Mouse (Mus musculus): Measurements from ENCODE around the gene Nupr1l.
"Not testable (repeated sequence)": the region's sequence is repeated elsewhere in the genome, so short reads cannot be mapped to it uniquely, and the experiment has no call there.

The Nupr1l gene

DNA sequence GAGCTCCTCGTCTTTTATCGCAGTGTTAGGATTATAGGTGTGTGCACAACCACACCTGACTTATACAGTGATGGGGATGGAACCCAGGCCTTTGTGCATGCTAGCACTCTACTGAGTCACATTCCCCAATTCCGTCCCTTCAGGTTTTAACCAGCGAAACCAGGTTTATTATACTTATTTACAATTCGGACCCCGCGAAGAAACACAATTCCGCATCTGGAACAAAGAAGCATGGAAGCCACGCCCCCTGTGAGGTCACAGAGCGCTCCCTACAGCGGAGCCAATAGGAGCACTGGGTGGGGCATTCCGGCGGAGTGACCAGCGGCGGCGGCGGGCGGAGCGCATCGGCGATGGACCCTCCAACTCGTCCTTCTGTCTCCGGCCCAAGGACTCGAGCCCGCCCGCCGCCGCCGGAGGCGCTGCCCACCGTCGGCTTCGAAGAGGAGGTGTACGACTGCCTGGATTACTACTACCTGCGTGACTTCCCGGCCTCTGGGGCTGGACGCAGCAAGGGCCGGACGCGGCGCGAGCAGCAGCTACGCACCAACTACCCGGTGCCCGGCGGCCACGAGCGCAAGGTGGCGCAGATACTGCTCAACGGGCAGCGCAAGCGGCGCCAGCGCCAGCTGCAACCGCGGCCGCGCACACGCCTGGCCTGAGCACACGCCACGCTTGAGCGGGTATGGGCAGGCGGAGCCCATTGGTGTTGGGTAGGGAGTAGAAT, at the start of gene Nupr1l:
Gene Nupr1l (plus strand): TSS at position 299 of the 724 bp plus-strand sequence.
- DNase-seq (ENCODE audit: low spot score): peak; percentile 99

- no peak for DNase-seq (ENCODE audit: low spot score)
These were observed 46.0 kb upstream of the Nupr1l start for GRCm38 (mm10) chr5:129862325-129862724.

- peak; percentile 62 for DNase-seq (ENCODE audit: low spot score)
These were observed 43.9 kb upstream of the Nupr1l start for GRCm38 (mm10) chr5:129864467-129864866.

GRCm38 (mm10) chr5:129865841-129866240, 42.5 kb upstream of the Nupr1l start:
- DNase-seq (ENCODE audit: low spot score): no peak

GRCm38 (mm10) chr5:129869238-129869995, 38.9 kb upstream of the Nupr1l start:
- no peak for DNase-seq (ENCODE audit: low spot score)

- no peak for DNase-seq (ENCODE audit: low spot score)
These were observed 37.1 kb upstream of the Nupr1l start for GRCm38 (mm10) chr5:129871238-129871637.

- DNase-seq (ENCODE audit: low spot score): no peak
These were observed 34.4 kb upstream of the Nupr1l start for GRCm38 (mm10) chr5:129873942-129874341.

GRCm38 (mm10) chr5:129875098-129875497, 33.2 kb upstream of the Nupr1l start:
- no peak for DNase-seq (ENCODE audit: low spot score)

DNA sequence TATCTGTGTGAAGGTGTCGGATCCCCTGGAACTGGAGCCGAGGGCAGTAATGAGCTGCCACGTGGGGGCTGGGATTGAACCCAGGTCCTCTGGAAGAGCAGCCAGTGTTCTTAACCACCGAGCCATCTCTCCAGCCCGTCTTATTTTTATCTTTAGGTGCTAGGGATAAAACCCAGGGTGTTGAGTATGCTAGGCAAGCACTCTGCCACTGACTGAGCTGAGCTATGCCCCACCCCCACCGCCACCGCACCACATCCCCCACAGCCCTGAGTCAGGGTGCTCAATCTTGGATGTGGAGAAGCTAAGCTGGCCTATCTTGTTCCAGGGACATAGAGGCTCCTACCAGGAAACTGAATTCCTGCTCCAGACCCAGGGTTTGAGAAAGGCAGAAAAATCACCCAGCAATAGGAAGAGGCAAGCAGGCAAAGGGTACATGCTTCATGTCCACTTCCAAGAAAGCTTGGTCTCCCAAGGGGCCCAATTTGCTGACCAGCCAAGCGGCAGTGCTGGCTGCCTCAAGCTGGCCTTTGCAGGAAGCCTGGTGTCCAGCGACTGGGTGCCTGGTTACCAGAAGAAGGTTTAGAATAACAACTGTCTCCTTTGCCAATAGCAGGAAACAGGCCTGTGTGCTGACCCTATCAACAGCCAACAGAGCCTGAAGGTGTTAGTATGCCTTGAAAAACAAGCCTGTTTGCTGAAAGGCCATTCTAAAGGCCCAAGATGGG, 30.4 kb upstream of the Nupr1l start:
- DNase-seq (ENCODE audit: low spot score): no peak

DNA sequence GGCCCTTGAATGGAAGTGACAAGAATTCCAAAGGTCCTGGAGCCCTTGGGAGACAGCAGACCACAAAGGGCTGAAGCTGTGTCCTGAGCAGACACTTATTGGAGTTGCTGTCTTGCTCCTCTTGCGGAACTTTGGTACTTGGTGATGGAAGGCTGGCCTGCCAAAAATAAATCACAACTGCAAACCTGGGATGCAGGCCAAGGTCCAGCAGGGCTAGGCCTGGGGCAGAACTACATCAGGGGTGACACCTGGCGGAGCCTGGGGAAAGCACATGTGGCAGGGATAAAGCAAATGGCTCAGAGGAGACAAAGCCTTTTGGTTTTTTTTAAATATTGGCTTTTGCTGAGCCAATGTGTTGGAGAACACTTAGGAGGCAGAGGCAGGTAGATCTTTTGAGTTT, 29.4 kb upstream of the Nupr1l start:
- DNase-seq (ENCODE audit: low spot score): peak; percentile 51

- no peak for DNase-seq (ENCODE audit: low spot score)
These were observed 28.5 kb upstream of the Nupr1l start for GRCm38 (mm10) chr5:129879888-129880287.

- DNase-seq (ENCODE audit: low spot score): no peak
These were observed 22.1 kb upstream of the Nupr1l start for GRCm38 (mm10) chr5:129886271-129886670.

- DNase-seq (ENCODE audit: low spot score): peak; percentile 98
These were observed 21.3 kb upstream of the Nupr1l start, which contains the start of gene Chchd2 for GRCm38 (mm10) chr5:129886911-129887636. TSS of gene Chchd2 (minus strand) at chr5:129887470.

DNA sequence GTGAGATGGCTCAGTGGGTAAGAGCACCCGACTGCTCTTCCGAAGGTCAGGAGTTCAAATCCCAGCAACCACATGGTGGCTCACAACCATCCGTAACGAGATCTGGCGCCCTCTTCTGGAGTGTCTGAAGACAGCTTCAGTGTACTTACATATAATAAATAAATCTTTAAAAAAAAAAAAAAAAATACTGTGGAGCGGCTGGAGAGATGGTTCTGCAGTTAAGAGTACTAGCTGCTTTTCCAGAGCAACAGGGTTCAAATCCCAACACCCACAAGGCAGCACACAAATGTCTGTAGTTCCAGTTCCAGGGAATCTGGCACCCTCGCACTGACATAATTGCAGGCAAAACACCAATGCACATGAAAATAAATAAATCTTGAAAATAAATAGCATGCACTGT, 17.9 kb upstream of the Nupr1l start:
- not testable (repeated sequence) for DNase-seq (ENCODE audit: low spot score)

GRCm38 (mm10) chr5:129895198-129896088, 12.9 kb upstream of the Nupr1l start, which contains the start of gene Zbed5:
TSS of gene Zbed5 (plus strand) at chr5:129895723.
- peak; percentile 98 for DNase-seq (ENCODE audit: low spot score)

GRCm38 (mm10) chr5:129898449-129898848, 9.9 kb upstream of the Nupr1l start, which contains the start of gene Phkg1:
TSS of gene Phkg1 (minus strand) at chr5:129898549.
- DNase-seq (ENCODE audit: low spot score): no peak

DNA sequence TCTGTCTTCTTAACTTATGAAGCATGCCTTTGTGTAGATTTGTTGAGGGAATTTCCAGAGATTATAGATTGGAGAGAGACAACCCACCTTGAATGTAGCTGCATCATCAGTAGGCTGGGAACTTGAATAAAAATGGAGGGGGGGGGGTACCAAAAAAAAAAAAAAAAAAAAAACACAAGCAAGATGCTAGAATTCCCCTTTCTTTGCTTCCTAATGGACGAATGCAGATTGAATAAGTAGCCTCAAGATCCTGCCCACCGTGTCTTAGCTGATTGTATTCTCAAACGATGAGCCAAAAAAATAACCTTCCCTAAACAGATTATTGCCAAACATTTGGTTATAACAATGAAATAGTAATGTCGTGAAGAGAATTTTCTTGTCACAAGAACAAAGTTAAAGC, 565 bp upstream of the Nupr1l start:
- DNase-seq (ENCODE audit: low spot score): no peak

DNA sequence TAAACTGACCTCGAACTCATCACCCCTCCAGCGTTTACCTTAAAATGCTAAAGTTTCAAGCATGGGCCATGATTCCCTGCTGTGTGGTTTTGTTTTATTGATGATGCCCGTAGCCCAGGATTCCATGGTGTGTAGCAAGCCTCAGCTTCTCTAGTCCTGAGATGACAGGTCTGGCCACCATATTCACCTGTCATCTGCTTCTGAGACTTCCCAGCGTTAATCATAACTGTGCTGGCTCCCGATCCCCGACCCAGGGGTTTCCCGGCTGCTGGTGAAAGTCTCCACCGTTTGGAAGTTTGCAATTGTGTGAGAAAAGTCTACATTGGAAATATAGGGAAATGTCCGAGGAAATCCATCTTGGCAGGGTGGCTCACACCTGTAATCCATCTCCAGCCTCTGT, 807 bp downstream of the Nupr1l start:
- no peak for DNase-seq (ENCODE audit: low spot score)

- DNase-seq (ENCODE audit: low spot score): no peak
These were observed 1.3 kb downstream of the Nupr1l start for GRCm38 (mm10) chr5:129909591-129909990.

- peak; percentile 43 for DNase-seq (ENCODE audit: low spot score)
These were observed 5.7 kb downstream of the Nupr1l start for GRCm38 (mm10) chr5:129914024-129914423.

DNA sequence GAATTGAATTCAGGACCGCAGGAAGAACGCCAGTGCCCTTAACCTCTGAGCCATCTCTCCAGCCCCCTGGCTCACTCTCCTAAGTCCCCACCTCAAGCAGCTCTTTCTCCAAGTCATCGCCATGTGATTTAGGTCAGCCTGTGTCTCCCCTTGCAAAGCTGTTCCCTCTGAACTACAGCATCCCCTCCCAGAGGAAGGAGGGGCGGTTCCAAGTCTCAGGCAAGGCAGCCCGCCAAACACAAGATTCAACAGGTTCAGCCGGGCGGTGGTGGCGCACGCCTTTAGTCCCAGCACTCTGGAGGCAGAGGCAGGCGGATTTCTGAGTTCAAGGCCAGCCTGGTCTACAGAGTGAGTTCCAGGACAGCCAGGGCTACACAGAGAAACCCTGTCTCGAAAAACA, 7.2 kb downstream of the Nupr1l start:
- DNase-seq (ENCODE audit: low spot score): not testable (repeated sequence)

Data from embryo, embryonic 10 days (tissue).